Mouse (Mus musculus): ENCODE data around the gene Ly86.
A peak's percentile ranks its signal among the peaks of the same experiment; 100 is the strongest.

The Ly86 gene

GRCm38 (mm10) chr13:37433142-37433541 lies 88.1 kb downstream of the Ly86 start:
- DNase-seq (ENCODE audit: low read depth, low spot score): no peak
- H3K27me3 ChIP-seq (ENCODE audit: control insufficient read depth, insufficient read depth, low read length, poor library complexity, severe bottlenecking): no peaks in the 10 kb centered on the region
- no peaks in the 10 kb centered on the region for H3K36me3 ChIP-seq (ENCODE audit: control insufficient read depth, insufficient read depth, low read length, poor library complexity, severe bottlenecking)

- no peak for DNase-seq (ENCODE audit: low read depth, low spot score)
- no peaks in the 10 kb centered on the region for H3K36me3 ChIP-seq (ENCODE audit: control insufficient read depth, insufficient read depth, low read length, poor library complexity, severe bottlenecking)
- no peaks in the 10 kb centered on the region for H3K27me3 ChIP-seq (ENCODE audit: control insufficient read depth, insufficient read depth, low read length, poor library complexity, severe bottlenecking)
Measured at GRCm38 (mm10) chr13:37433730-37434129, 88.7 kb downstream of the Ly86 start.

GRCm38 (mm10) chr13:37434137-37434772 lies 89.2 kb downstream of the Ly86 start:
- peak; percentile 90 for DNase-seq (ENCODE audit: low read depth, low spot score)
- H3K36me3 ChIP-seq (ENCODE audit: control insufficient read depth, insufficient read depth, low read length, poor library complexity, severe bottlenecking): no peaks in the 10 kb centered on the region
- no peaks in the 10 kb centered on the region for H3K27me3 ChIP-seq (ENCODE audit: control insufficient read depth, insufficient read depth, low read length, poor library complexity, severe bottlenecking)

GRCm38 (mm10) chr13:37434841-37435240 lies 89.8 kb downstream of the Ly86 start:
- DNase-seq (ENCODE audit: low read depth, low spot score): no peak
- H3K27me3 ChIP-seq (ENCODE audit: control insufficient read depth, insufficient read depth, low read length, poor library complexity, severe bottlenecking): no peaks in the 10 kb centered on the region
- H3K36me3 ChIP-seq (ENCODE audit: control insufficient read depth, insufficient read depth, low read length, poor library complexity, severe bottlenecking): no peaks in the 10 kb centered on the region

- Histone ChIP-seq H3K36me3 (ENCODE audit: control insufficient read depth, insufficient read depth, low read length, poor library complexity, severe bottlenecking) (no peaks in the 10 kb centered on the region), H3K27me3 (ENCODE audit: control insufficient read depth, insufficient read depth, low read length, poor library complexity, severe bottlenecking) (no peaks in the 10 kb centered on the region)
- no peak for DNase-seq (ENCODE audit: low read depth, low spot score)
Measured at GRCm38 (mm10) chr13:37436267-37437013, 91.4 kb downstream of the Ly86 start.

- H3K36me3 ChIP-seq (ENCODE audit: control insufficient read depth, insufficient read depth, low read length, poor library complexity, severe bottlenecking): no peaks in the 10 kb centered on the region
- H3K27me3 ChIP-seq (ENCODE audit: control insufficient read depth, insufficient read depth, low read length, poor library complexity, severe bottlenecking): no peaks in the 10 kb centered on the region
- DNase-seq (ENCODE audit: low read depth, low spot score): no peak
Measured at GRCm38 (mm10) chr13:37438788-37439187, 93.8 kb downstream of the Ly86 start.

- no peaks in the 10 kb centered on the region for H3K27me3 ChIP-seq (ENCODE audit: control insufficient read depth, insufficient read depth, low read length, poor library complexity, severe bottlenecking)
- no peaks in the 10 kb centered on the region for H3K36me3 ChIP-seq (ENCODE audit: control insufficient read depth, insufficient read depth, low read length, poor library complexity, severe bottlenecking)
- no peak for DNase-seq (ENCODE audit: low read depth, low spot score)
Measured at GRCm38 (mm10) chr13:37439477-37439876, 94.5 kb downstream of the Ly86 start.

- peak; percentile 49 for DNase-seq (ENCODE audit: low read depth, low spot score)
- H3K36me3 ChIP-seq (ENCODE audit: control insufficient read depth, insufficient read depth, low read length, poor library complexity, severe bottlenecking): no peaks in the 10 kb centered on the region
- no peaks in the 10 kb centered on the region for H3K27me3 ChIP-seq (ENCODE audit: control insufficient read depth, insufficient read depth, low read length, poor library complexity, severe bottlenecking)
Measured at GRCm38 (mm10) chr13:37439941-37440340, 94.9 kb downstream of the Ly86 start.

GRCm38 (mm10) chr13:37440593-37441307 lies 95.7 kb downstream of the Ly86 start:
- Histone ChIP-seq H3K36me3 (ENCODE audit: control insufficient read depth, insufficient read depth, low read length, poor library complexity, severe bottlenecking) (no peaks in the 10 kb centered on the region), H3K27me3 (ENCODE audit: control insufficient read depth, insufficient read depth, low read length, poor library complexity, severe bottlenecking) (no peaks in the 10 kb centered on the region)
- no peak for DNase-seq (ENCODE audit: low read depth, low spot score)

- no peak for DNase-seq (ENCODE audit: low read depth, low spot score)
- Histone ChIP-seq H3K36me3 (ENCODE audit: control insufficient read depth, insufficient read depth, low read length, poor library complexity, severe bottlenecking) (no peaks in the 10 kb centered on the region), H3K27me3 (ENCODE audit: control insufficient read depth, insufficient read depth, low read length, poor library complexity, severe bottlenecking) (no peaks in the 10 kb centered on the region)
Measured at GRCm38 (mm10) chr13:37442058-37442457, 97.0 kb downstream of the Ly86 start.

GRCm38 (mm10) chr13:37442531-37442930 lies 97.5 kb downstream of the Ly86 start:
- no peaks in the 10 kb centered on the region for H3K27me3 ChIP-seq (ENCODE audit: control insufficient read depth, insufficient read depth, low read length, poor library complexity, severe bottlenecking)
- DNase-seq (ENCODE audit: low read depth, low spot score): no peak
- no peaks in the 10 kb centered on the region for H3K36me3 ChIP-seq (ENCODE audit: control insufficient read depth, insufficient read depth, low read length, poor library complexity, severe bottlenecking)

GRCm38 (mm10) chr13:37446699-37447258 lies 101.8 kb downstream of the Ly86 start:
- Histone ChIP-seq H3K36me3 (ENCODE audit: control insufficient read depth, insufficient read depth, low read length, poor library complexity, severe bottlenecking) (no peaks in the 10 kb centered on the region), H3K27me3 (ENCODE audit: control insufficient read depth, insufficient read depth, low read length, poor library complexity, severe bottlenecking) (no peaks in the 10 kb centered on the region)
- no peak for DNase-seq (ENCODE audit: low read depth, low spot score)

- H3K36me3 ChIP-seq (ENCODE audit: control insufficient read depth, insufficient read depth, low read length, poor library complexity, severe bottlenecking): no peaks in the 10 kb centered on the region
- no peaks in the 10 kb centered on the region for H3K27me3 ChIP-seq (ENCODE audit: control insufficient read depth, insufficient read depth, low read length, poor library complexity, severe bottlenecking)
- no peak for DNase-seq (ENCODE audit: low read depth, low spot score)
Measured at GRCm38 (mm10) chr13:37451021-37451420, 106.0 kb downstream of the Ly86 start.

- no peaks in the 10 kb centered on the region for H3K36me3 ChIP-seq (ENCODE audit: control insufficient read depth, insufficient read depth, low read length, poor library complexity, severe bottlenecking)
- DNase-seq (ENCODE audit: low read depth, low spot score): peak; percentile 76
- H3K27me3 ChIP-seq (ENCODE audit: control insufficient read depth, insufficient read depth, low read length, poor library complexity, severe bottlenecking): no peaks in the 10 kb centered on the region
Measured at GRCm38 (mm10) chr13:37451471-37451870, 106.5 kb downstream of the Ly86 start.
